Mouse (Mus musculus) kidney, adult 10 weeks (tissue): Measurements from ENCODE around the gene Slc35b2. TPM values are rescaled to one million over a fixed set of nuclear protein-coding genes. Genes with fewer than 3 reads are reported as not detected.

Experiments used
- polyA plus RNA-seq: library from polyadenylated mRNA; stranded (reverse); fragments of 350-450 nt; fragmentation: Illumina TruSeq; extraction: RNeasy Lipid Tissue Mini Kit (QIAGEN cat#74804); gene quantifications from one replicate; pipeline ENCODE4 v1.2.3, GENCODE M21; 2014; ENCODE audit warnings: low read depth, low replicate concordance

Gene Slc35b2
- polyA plus RNA-seq: 2.0 TPM

GRCm38 (mm10) chr17:45563655-45564530 lies at the start of gene Slc35b2:
Slc35b2 (plus strand) TSS chr17:45563874.

GRCm38 (mm10) chr17:45523263-45523662 lies 40.4 kb upstream of the Slc35b2 start, which contains the start of gene Tcte1:
Tcte1 (plus strand) TSS chr17:45523434.

GRCm38 (mm10) chr17:45549617-45550181 lies 14.0 kb upstream of the Slc35b2 start, which contains the start of gene Tmem151b:
Tmem151b (minus strand) TSS chr17:45549677.

GRCm38 (mm10) chr17:45555452-45556106 lies 8.1 kb upstream of the Slc35b2 start, which contains the start of gene Nfkbie:
Nfkbie (plus strand) TSS chr17:45555703.

GRCm38 (mm10) chr17:45573087-45573779 lies 9.6 kb downstream of the Slc35b2 start, which contains the start of gene Hsp90ab1:
Hsp90ab1 (minus strand) TSS chr17:45573271.

GRCm38 (mm10) chr17:45599446-45600242 lies 36.0 kb downstream of the Slc35b2 start, which contains the start of gene Slc29a1:
Slc29a1 (minus strand) TSS chr17:45599606.

GRCm38 (mm10) chr17:45601877-45602304 lies 38.2 kb downstream of the Slc35b2 start, which contains the start of gene Mymx:
Mymx (minus strand) TSS chr17:45602102.

Other genes with a start within 250 kb of the Slc35b2 start
- 60.0 TPM for gene Cdc5l, start 130.1 kb upstream of the Slc35b2 start, polyA plus RNA-seq
- not detected for gene Spats1, start 88.5 kb upstream of the Slc35b2 start, polyA plus RNA-seq
- 0.40 TPM for gene Aars2, start 57.0 kb upstream of the Slc35b2 start, polyA plus RNA-seq
- not detected for gene Tcte1, start 40.4 kb upstream of the Slc35b2 start, polyA plus RNA-seq
- 0.20 TPM for gene Tmem151b, start 14.2 kb upstream of the Slc35b2 start, polyA plus RNA-seq
- 0.89 TPM for gene Nfkbie, start 8.2 kb upstream of the Slc35b2 start, polyA plus RNA-seq
- gene Hsp90ab1, start 9.4 kb downstream of the Slc35b2 start, polyA plus RNA-seq: 1,437 TPM
- gene Slc29a1, start 35.7 kb downstream of the Slc35b2 start, polyA plus RNA-seq: 5.0 TPM
- 1.3 TPM for gene Mymx, start 38.2 kb downstream of the Slc35b2 start, polyA plus RNA-seq
- gene Capn11, start 95.5 kb downstream of the Slc35b2 start, polyA plus RNA-seq: 0.16 TPM
- gene Mrpl14, start 122.4 kb downstream of the Slc35b2 start, polyA plus RNA-seq: 2.0 TPM
- 9.3 TPM for gene Tmem63b, start 123.0 kb downstream of the Slc35b2 start, polyA plus RNA-seq
- not detected for gene 1600014C23Rik, start 170.0 kb downstream of the Slc35b2 start, polyA plus RNA-seq